Mouse (Mus musculus) hindbrain, embryonic 10.5 days (tissue): ENCODE measurements around the gene Asb2. TPM values are rescaled to one million over a fixed set of nuclear protein-coding genes. Genes with fewer than 3 reads are reported as not detected.

Experiments
- DNase-seq: peaks from one replicate; pipeline ENCODE4 v3.0.0-alpha.2; 2017; ENCODE audit warnings: low spot score
- H3K27ac ChIP-seq: fragments of 300-500 bp; sonication (generic); 2 replicates; pipeline ENCODE4 v1.5.1; 2016; ENCODE audit warnings: mild to moderate bottlenecking, moderate library complexity
- H3K27me3 ChIP-seq: fragments of 300-500 bp; sonication (generic); 2 replicates; pipeline ENCODE4 v1.6.1; 2016; ENCODE audit warnings: mild to moderate bottlenecking; ENCODE audit not compliant: poor library complexity, insufficient read depth, severe bottlenecking
- H3K36me3 ChIP-seq: fragments of 300-500 bp; sonication (generic); 2 replicates; pipeline ENCODE4 v1.6.1; 2016; ENCODE audit warnings: mild to moderate bottlenecking, moderate library complexity
- H3K4me1 ChIP-seq: fragments of 300-500 bp; sonication (generic); replicated peaks from 2 replicates; pipeline ENCODE4 v1.6.1; 2016; ENCODE audit warnings: mild to moderate bottlenecking
- H3K4me3 ChIP-seq: fragments of 300-500 bp; sonication (generic); 2 replicates; pipeline ENCODE4 v1.5.1; 2016; ENCODE audit warnings: mild to moderate bottlenecking, moderate library complexity
- H3K9me3 ChIP-seq: fragments of 300-500 bp; sonication (generic); 2 replicates; pipeline ENCODE4 v1.6.1; 2016; ENCODE audit warnings: mild to moderate bottlenecking, moderate library complexity
- WGBS: fragments of 180-500 bp; shearing (Covaris S2); methylation state at CpG from one replicate; pipeline ENCODE4 v1.1.7; 2016; 5-methylcytosine and 5-hydroxymethylcytosine counted together
- polyA plus RNA-seq: library from polyadenylated mRNA; unstranded; fragments of >200 nt; fragmentation: Nextera tagmentation; extraction: Ambion mirVana; gene quantifications from 2 replicates; pipeline ENCODE4 v1.2.1, GENCODE M21; 2016

The Asb2 gene
- polyA plus RNA-seq, 1 experiment from 2014 or later: 0.64 TPM

DNA sequence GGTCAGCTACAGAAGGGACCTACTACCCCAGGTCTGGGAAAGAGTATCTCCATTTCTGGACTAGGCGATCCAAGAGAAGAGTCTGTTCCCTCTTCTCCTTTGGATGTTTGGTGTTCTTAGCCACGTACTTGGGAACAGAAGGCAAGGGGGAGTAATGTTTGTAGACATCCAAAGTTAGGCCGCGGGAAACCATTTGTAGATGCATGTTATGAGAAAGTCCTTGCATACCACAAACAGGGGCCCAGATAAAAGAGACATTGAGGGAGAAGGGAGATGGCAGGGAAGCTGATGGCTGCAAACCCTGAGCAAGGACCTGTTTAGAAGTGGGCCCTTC lies 581 bp upstream of the Asb2 start:
- H3K36me3 ChIP-seq: no peaks in the 10 kb centered on the region

DNA sequence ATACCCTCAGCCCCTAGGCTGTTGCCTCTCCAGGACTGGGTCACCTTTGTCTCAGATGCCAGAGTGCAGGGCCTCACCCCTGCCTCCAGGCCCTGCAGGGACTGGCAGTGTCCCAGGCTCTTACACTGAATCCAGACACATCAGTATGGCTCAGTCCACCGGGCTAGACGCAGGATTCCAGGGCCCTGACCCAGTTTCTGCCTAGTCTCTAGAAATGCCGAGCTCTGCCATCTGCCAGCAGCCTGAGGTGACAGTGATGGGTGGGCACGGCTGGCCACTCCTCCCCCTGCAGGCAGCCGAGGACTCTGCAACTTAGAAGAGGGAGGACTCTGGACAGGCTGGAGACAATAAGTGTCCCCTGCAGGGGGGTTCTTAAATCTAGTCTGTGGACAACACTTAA lies 2.3 kb downstream of the Asb2 start:
- no peaks in the 10 kb centered on the region for H3K27me3 ChIP-seq
- no peaks in the 10 kb centered on the region for H3K36me3 ChIP-seq
- peaks cover 12% of the 10 kb centered on the region for H3K4me1 ChIP-seq
- H3K4me3 ChIP-seq: no peak overlapping the region
- DNase-seq: peak; percentile 43
- H3K27ac ChIP-seq: no peak overlapping the region
- WGBS: 20% methylated on average over 5 of the region's 5 CpGs
- 0 out of 2 replicates have a peak, but pooled peaks cover 3% of the 10 kb centered on the region for H3K9me3 ChIP-seq

More for the DNA sequence above, 581 bp upstream of the Asb2 start:
- 92% methylated on average over 4 of the region's 4 CpGs for WGBS
- H3K27me3 ChIP-seq: no peaks in the 10 kb centered on the region
- H3K27ac ChIP-seq: no peak overlapping the region
- peaks cover 21% of the 10 kb centered on the region for H3K4me1 ChIP-seq
- DNase-seq: no peak
- no peak overlapping the region for H3K4me3 ChIP-seq
- H3K9me3 ChIP-seq: 0 out of 2 replicates have a peak, but pooled peaks cover 3% of the 10 kb centered on the region

DNA sequence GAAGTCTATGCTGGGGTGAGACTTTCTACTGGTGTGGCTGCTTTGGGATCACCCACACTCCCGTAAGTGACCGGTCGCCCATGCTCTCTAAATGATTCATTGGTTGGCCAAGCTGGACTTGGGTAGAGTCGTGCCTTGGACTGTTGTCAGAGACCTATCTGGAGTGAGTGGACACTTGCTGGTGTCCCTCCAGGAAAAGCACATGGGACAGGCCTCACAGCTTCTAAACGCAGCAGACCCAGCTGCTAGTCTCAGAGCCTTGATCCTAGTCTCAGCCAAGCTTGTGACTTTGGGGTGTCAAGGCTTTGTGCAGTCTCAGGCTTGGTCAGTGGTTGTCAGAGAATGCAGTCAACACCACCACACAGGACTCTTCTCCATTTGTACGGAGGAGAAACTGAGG lies 3.1 kb downstream of the Asb2 start:
- Histone ChIP-seq H3K36me3 (no peaks in the 10 kb centered on the region), H3K4me3 (no peak overlapping the region), H3K27ac (no peak overlapping the region), H3K9me3 (0 out of 2 replicates have a peak, but pooled peaks cover 3% of the 10 kb centered on the region), H3K4me1 (peaks cover 8% of the 10 kb centered on the region; the same call in 1 of the 2 replicates), H3K27me3 (peaks cover 6% of the 10 kb centered on the region; the same call in 1 of the 2 replicates)
- no peak for DNase-seq
- 91% methylated on average over 6 of the region's 6 CpGs for WGBS

DNA sequence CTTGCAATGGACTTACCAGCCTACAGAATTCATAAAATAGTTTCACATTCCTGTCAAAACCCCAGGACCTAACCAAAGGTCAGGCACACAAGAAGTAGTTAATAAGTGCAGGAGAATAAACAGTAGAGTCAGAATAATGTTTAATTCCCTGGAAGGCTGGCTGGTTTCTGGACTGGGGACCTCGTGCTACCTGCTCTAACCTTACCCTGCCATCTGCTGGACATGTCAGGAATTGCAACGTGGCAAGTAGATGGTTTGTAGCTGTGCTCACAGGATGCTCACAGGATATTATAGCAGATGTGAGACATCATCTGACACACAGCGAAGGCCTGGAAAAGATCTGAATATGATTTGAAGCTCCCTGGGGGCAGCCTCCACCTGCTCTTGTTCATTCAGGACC lies 7.3 kb downstream of the Asb2 start:
- Histone ChIP-seq H3K9me3 (0 out of 2 replicates have a peak, but pooled peaks cover 3% of the 10 kb centered on the region), H3K4me1 (peaks cover 12% of the 10 kb centered on the region), H3K27me3 (peaks cover 24% of the 10 kb centered on the region), H3K36me3 (no peaks in the 10 kb centered on the region), H3K27ac (no peak overlapping the region), H3K4me3 (no peak overlapping the region)
- WGBS: 9% methylated on average over 3 of the region's 3 CpGs
- DNase-seq: peak; percentile 82

DNA sequence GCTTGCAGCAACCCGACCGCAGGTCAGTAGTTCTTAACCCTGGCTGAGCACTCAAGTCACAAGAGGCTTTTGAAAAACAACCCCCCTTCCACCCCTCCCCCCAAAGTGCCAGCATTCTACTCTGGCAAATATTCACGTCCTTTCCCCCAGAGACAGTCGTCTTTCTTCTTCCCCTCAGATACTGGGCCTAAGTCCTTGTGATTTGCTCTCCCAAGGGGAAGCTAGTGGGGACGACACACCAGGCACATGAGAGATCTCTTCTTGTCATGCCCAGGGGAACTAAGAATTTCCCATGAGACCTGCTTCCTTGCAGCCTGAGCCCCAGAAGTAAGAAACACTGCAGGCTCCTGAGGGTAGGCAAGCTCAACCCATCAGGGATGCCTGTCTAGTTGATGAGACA lies 8.4 kb downstream of the Asb2 start:
- Histone ChIP-seq H3K36me3 (no peaks in the 10 kb centered on the region), H3K4me1 (peaks cover 9% of the 10 kb centered on the region), H3K9me3 (0 out of 2 replicates have a peak, but pooled peaks cover 3% of the 10 kb centered on the region), H3K27ac (no peak overlapping the region), H3K4me3 (no peak overlapping the region), H3K27me3 (peaks cover 32% of the 10 kb centered on the region)
- 51% methylated on average over 5 of the region's 5 CpGs for WGBS
- no peak for DNase-seq

DNA sequence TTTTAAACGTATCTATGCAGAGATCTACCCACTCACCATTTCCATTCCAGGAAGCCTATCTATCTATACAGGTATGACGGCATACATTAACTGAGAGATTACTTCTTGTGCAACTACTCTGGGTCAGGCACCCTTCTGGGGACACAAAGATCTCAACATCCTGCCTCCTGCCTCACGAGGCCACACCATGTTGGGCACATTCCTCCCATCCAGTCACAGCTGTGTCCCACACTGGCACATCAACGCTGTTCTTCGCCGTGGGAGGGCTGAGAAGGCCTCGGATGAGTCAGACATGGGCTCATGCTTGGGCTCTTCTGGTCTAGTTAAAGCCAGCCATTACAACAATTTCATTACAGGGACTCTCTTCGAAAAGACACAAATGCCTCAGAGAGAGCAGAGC lies 8.9 kb downstream of the Asb2 start:
- 85% methylated on average over 8 of the region's 8 CpGs for WGBS
- H3K9me3 ChIP-seq: 0 out of 2 replicates have a peak, but pooled peaks cover 2% of the 10 kb centered on the region
- H3K27ac ChIP-seq: no peak overlapping the region
- no peaks in the 10 kb centered on the region for H3K36me3 ChIP-seq
- peaks cover 37% of the 10 kb centered on the region for H3K27me3 ChIP-seq
- H3K4me1 ChIP-seq: peaks cover 9% of the 10 kb centered on the region
- no peak for DNase-seq
- H3K4me3 ChIP-seq: no peak overlapping the region

DNA sequence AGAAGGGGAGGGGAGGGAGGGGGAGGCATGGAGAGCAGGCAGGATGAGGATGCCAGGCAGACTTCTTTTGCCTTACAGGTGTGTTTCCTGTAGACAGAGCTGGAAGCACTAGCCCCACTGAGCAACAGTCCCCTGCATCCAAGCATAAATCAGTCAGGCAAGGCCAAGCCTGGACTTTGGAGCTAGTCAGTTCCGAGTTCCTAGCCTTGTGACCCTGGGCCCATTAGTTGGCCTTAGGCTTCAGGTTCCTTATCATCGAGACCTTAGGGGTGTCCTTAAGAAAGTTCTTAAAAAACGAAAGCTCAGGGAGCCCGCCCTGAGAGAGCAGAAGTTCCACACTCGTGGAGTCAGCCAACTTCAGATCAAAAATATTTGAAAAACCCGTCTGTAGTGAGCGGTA lies 10.9 kb downstream of the Asb2 start:
- no peak overlapping the region for H3K27ac ChIP-seq
- DNase-seq: no peak
- H3K27me3 ChIP-seq: peaks cover 52% of the 10 kb centered on the region
- no peaks in the 10 kb centered on the region for H3K9me3 ChIP-seq
- no peak overlapping the region for H3K4me3 ChIP-seq
- WGBS: 90% methylated on average over 7 of the region's 7 CpGs
- peaks cover 9% of the 10 kb centered on the region for H3K4me1 ChIP-seq
- no peaks in the 10 kb centered on the region for H3K36me3 ChIP-seq

DNA sequence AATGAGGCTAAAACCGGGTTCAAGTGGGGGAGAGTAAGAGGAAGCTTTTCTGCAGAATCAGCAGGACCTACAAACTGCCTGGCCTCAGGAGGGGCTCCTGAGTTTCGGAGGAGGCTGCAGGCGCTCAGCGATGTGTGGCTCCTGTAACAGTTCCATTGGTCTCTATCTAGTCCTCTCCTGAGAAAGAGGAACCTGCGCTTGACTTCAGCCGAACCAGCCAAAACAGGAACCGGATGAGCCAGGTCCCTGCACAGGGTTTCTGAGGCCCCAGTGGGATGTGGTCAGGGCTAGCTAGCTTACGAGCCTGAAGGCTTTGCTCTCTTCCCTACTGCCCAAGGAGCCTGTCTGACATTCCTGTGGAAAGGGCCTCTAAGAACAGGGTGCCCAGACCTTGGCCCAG lies 12.3 kb downstream of the Asb2 start:
- Histone ChIP-seq H3K36me3 (no peaks in the 10 kb centered on the region), H3K9me3 (no peaks in the 10 kb centered on the region), H3K27me3 (peaks cover 59% of the 10 kb centered on the region), H3K27ac (no peak overlapping the region), H3K4me1 (peaks cover 11% of the 10 kb centered on the region), H3K4me3 (no peak overlapping the region)
- 80% methylated on average over 8 of the region's 8 CpGs for WGBS
- DNase-seq: no peak

DNA sequence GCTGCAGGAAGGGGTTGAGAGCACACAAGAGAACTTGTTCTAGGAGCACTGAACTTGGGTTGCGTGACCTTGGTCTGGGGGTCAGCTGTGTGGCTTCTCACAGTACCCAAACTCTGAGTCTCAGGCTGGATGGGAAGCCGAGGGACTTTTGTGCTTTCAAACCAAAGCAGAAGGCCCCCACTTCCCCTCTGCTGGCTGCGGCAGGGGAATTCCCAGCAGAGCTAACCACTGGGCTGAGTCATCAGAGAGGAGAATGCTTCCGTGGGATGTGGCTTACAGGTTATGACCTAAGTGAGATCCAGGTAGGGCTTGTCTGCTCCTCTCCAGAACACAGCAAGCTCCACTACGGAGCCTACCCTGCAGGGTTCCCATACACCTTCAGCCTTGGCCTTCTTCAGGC lies 14.6 kb downstream of the Asb2 start:
- WGBS: 89% methylated on average over 5 of the region's 5 CpGs
- Histone ChIP-seq H3K27ac (no peak overlapping the region), H3K9me3 (no peaks in the 10 kb centered on the region), H3K36me3 (no peaks in the 10 kb centered on the region), H3K4me3 (no peak overlapping the region), H3K4me1 (peaks cover 22% of the 10 kb centered on the region), H3K27me3 (peaks cover 49% of the 10 kb centered on the region)
- DNase-seq: no peak

DNA sequence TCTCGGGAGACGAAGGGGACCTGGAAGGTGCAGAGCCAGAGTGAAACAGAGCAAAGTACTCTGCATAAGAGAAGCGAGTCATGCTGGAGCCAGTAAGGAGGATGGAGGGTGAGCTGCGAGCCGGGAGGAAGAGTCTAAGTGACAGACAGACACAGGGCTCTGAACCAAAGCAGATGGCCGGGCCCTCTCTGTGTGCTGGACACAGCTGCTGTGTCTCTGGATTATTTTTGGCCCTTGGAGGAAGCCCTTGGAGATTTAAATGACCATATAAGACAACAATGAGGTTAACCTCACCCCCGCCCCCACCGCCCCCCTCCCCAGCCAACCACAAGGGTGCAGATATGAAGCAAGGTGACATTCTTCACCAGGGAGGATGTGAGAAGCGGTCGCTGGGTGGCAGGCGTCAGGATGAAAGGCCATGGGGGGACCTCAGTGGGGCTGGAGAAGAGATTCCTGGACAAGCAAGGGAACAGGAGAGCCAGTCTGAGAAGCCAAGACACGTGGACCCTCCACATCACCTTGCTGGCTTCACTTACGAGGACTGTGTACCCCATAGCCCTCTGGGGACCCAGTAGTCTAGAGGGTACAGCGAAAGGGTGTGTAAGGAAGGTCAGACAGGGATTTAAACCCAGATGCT lies 17.5 kb downstream of the Asb2 start:
- no peak for DNase-seq
- Histone ChIP-seq H3K4me3 (no peak overlapping the region), H3K9me3 (no peaks in the 10 kb centered on the region), H3K4me1 (peaks cover 27% of the 10 kb centered on the region), H3K27me3 (peaks cover 64% of the 10 kb centered on the region), H3K27ac (0 out of 2 replicates have a peak overlapping the region, but pooled peaks have one; percentile 17), H3K36me3 (no peaks in the 10 kb centered on the region)
- WGBS: 82% methylated on average over 14 of the region's 14 CpGs

DNA sequence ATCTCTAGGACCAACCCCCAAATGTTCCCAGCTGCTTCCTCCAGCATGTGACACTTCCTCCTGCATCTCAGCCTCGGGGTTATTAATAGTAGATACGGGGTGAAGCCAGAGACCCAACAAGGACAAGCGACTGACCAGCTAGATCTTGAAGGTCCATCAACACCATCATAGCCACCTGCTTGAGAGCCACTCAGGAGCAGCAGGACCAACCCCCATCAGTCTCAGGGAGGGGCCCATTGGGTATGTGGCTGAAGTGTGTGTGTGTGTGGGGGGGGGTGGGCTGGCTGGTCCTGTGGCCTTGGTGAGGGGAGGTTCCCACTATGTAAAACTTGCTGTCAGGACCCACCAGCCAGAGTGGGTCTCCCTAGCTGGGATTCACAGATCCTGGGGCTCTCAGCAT lies 19.0 kb downstream of the Asb2 start:
- DNase-seq: no peak
- Histone ChIP-seq H3K4me1 (peaks cover 27% of the 10 kb centered on the region), H3K9me3 (no peaks in the 10 kb centered on the region), H3K4me3 (no peak overlapping the region), H3K27ac (peak overlapping the region; percentile 45; the same call in 1 of the 2 replicates), H3K36me3 (no peaks in the 10 kb centered on the region), H3K27me3 (peaks cover 67% of the 10 kb centered on the region)
- 81% methylated on average over 3 of the region's 3 CpGs for WGBS

DNA sequence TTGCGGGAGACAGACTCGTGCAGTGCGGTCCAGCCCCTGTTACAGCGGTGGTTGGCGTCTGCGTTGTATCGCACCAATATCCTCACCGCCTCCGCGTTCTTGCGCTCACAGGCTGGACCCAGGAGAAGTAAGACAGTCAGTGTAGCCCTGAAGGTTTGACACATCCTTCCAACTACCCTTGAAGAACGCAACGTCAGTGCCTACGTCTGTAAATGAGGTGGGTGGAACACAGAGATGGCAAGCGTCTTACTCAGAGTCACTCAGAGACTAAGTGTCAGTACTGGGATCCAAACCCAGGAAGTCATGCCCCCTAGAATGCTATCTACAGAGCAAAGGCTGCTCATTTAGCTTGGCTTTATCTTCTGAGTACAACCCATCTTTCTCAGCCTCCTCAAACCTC lies 22.4 kb downstream of the Asb2 start:
- Histone ChIP-seq H3K4me3 (no peak overlapping the region), H3K4me1 (peaks cover 42% of the 10 kb centered on the region), H3K27me3 (peaks cover 78% of the 10 kb centered on the region), H3K36me3 (no peaks in the 10 kb centered on the region), H3K9me3 (no peaks in the 10 kb centered on the region), H3K27ac (no peak overlapping the region)
- no peak for DNase-seq
- 92% methylated on average over 15 of the region's 15 CpGs for WGBS

DNA sequence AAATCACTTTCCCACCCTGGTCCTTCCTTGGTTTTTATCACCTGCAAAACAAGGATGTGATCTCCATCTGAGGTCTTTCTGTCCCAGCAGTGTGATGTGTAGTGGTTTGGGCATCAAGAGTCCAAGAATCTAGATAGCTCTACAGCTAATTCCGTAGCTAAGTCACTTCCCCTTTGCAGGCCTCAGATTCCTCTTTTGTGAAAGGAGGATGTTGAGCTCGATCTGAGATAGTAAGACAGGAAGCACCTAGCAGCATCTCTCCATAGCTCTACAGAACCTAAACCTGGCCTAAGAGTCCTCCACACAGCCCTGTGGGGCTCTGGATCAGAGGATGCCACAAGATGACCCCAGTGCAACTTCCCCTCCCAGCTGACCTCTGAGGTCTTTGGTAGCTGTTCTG lies 22.9 kb downstream of the Asb2 start:
- H3K27ac ChIP-seq: no peak overlapping the region
- H3K27me3 ChIP-seq: peaks cover 83% of the 10 kb centered on the region
- no peaks in the 10 kb centered on the region for H3K36me3 ChIP-seq
- H3K4me3 ChIP-seq: no peak overlapping the region
- no peak for DNase-seq
- no peaks in the 10 kb centered on the region for H3K9me3 ChIP-seq
- H3K4me1 ChIP-seq: peaks cover 41% of the 10 kb centered on the region
- WGBS: 91% methylated on average over 2 of the region's 2 CpGs

DNA sequence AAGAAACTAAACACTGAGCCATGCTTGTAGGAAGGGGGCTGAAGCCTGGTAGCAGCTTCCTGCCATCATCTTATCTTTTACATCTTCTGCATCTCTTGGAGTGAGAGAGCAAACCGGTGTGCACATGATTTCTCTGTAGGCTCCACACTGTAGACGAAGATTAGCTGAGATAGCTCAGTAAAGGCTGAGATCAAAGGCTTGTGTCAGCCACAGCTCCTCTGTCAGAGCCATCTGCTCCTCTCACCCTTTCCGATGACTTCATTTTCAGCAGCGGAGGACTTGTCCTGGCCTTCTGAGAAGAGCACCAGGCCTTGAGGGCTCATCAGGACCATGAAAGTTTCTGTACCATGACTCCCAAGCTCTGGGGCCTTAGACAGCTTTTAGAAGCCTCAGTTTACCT lies 24.3 kb downstream of the Asb2 start:
- Histone ChIP-seq H3K4me3 (no peak overlapping the region), H3K27me3 (peaks cover 94% of the 10 kb centered on the region), H3K9me3 (no peaks in the 10 kb centered on the region), H3K4me1 (peaks cover 42% of the 10 kb centered on the region), H3K36me3 (no peaks in the 10 kb centered on the region), H3K27ac (no peak overlapping the region)
- WGBS: 74% methylated on average over 4 of the region's 4 CpGs
- DNase-seq: no peak
